Mouse (Mus musculus) midbrain, embryonic 11.5 days (tissue): ENCODE data around the gene Slc8b1. TPM values are rescaled to one million over a fixed set of nuclear protein-coding genes. Genes with fewer than 3 reads are reported as not detected.

Source experiments
- ATAC-seq: fragments of 200-750 bp; cut with Nextera tagmentation; 2 replicates; pipeline ENCODE4 v1.8.0; 2017; ENCODE audit warnings: moderate TSS enrichment, moderate library complexity; ENCODE audit not compliant: low FRiP score
- DNase-seq: peaks from one replicate; pipeline ENCODE4 v3.0.0; 2015; ENCODE audit warnings: low spot score; ENCODE audit errors: missing footprints
- H3K27ac ChIP-seq: fragments of 300-500 bp; sonication (generic); 2 replicates; pipeline ENCODE4 v1.5.1; 2014; ENCODE audit warnings: low read depth, low read length
- H3K27me3 ChIP-seq: fragments of 300-500 bp; sonication (generic); 2 replicates; pipeline ENCODE4 v1.6.1; 2014; ENCODE audit warnings: mild to moderate bottlenecking, low read length, moderate library complexity, mixed read lengths; ENCODE audit not compliant: control insufficient read depth, insufficient read depth
- H3K36me3 ChIP-seq: fragments of 300-500 bp; sonication (generic); 2 replicates; pipeline ENCODE4 v1.6.1; 2014; ENCODE audit warnings: mild to moderate bottlenecking, low read length, moderate library complexity, mixed read lengths; ENCODE audit not compliant: control insufficient read depth, insufficient read depth
- H3K4me1 ChIP-seq: fragments of 300-500 bp; sonication (generic); 2 replicates; pipeline ENCODE4 v1.6.1; 2014; ENCODE audit warnings: low read length; ENCODE audit not compliant: control insufficient read depth, insufficient read depth
- H3K4me2 ChIP-seq: fragments of 300-500 bp; sonication (generic); 2 replicates; pipeline ENCODE4 v1.6.1; 2014; ENCODE audit warnings: mild to moderate bottlenecking, moderate library complexity
- H3K4me3 ChIP-seq: fragments of 300-500 bp; sonication (generic); 2 replicates; pipeline ENCODE4 v1.5.1; 2014; ENCODE audit warnings: low read depth, low read length
- H3K9ac ChIP-seq: fragments of 300-500 bp; sonication (generic); 2 replicates; pipeline ENCODE4 v1.6.1; 2014; ENCODE audit warnings: low read length
- H3K9me3 ChIP-seq: fragments of 300-500 bp; sonication (generic); 2 replicates; pipeline ENCODE4 v1.6.1; 2016; ENCODE audit warnings: low read length; ENCODE audit not compliant: control insufficient read depth
- WGBS: fragments of 180-500 bp; shearing (Covaris S2); extraction: QIAGEN DNeasy Blood & Tissue Kit; methylation state at CpG from one replicate; pipeline ENCODE4 v1.1.7; 2014; 5-methylcytosine and 5-hydroxymethylcytosine counted together
- polyA plus RNA-seq: library from polyadenylated mRNA; unstranded; fragments of >200 nt; fragmentation: Nextera tagmentation; extraction: Ambion mirVana; gene quantifications from 2 replicates; pipeline ENCODE4 v1.2.1, GENCODE M21; 2014

Slc8b1 gene
- polyA plus RNA-seq, 1 experiment from 2014 or later: 1.3 TPM

DNA sequence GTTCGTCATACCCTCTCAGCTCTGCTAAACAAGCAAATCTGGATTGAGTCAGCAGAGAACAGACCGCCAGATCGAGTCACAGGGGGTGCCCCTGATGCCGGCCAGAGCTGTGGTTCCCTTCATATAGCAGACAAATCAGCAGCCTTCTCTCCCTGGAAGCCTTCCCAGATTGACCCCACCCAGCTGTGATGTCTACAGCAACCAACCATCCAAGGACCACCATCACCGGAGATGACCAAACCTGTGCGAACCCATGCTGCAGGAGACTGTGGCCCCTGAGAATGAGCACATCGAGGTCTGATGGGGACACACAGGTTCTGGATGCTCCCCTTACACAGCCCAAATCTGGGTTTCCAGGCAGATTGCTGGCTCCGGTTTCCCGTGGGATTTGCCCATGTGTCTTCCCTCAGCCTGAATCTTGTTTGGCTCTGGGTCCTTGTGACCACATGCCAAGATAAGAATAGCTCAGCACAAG, 8.8 kb upstream of the Slc8b1 start:
- no peaks in the 10 kb centered on the region; the same call in 1 of the 2 replicates for H3K36me3 ChIP-seq
- H3K9me3 ChIP-seq: no peaks in the 10 kb centered on the region
- peak overlapping the region; percentile 94 for H3K4me2 ChIP-seq
- peaks cover 11% of the 10 kb centered on the region for H3K4me1 ChIP-seq
- peak overlapping the region; percentile 85; the same call in 1 of the 2 replicates for H3K4me3 ChIP-seq
- no peaks in the 10 kb centered on the region for H3K27me3 ChIP-seq
- no peak overlapping the region for H3K27ac ChIP-seq
- H3K9ac ChIP-seq: peak overlapping the region; percentile 90
- ATAC-seq (no peak), DNase-seq (no peak)
- WGBS: 63% methylated on average over 9 of the region's 9 CpGs

DNA sequence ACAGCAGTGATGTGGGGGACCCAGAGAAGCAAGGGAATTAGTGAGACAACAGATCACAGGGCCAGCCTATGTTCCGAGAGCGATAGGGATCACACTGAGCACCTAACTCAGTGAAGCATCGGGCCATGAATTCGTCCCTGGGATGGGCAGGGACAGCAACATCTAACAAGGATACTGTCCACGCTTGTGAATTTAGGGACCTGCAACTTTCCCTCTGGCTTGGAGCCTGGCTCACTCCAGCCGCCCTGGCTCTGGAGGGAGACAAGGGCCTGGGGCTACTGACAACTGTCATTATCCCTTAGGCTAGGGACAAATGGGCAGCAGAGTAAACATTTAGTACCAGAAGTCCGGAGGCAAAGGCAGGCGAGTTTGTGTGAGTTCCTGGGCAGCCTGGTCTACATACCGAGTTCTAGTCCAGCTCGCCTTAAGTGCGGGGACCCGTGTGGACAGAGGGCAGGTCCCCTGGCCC, 8.3 kb upstream of the Slc8b1 start:
- no peak for ATAC-seq
- H3K27ac ChIP-seq: no peak overlapping the region
- peaks cover 11% of the 10 kb centered on the region for H3K4me1 ChIP-seq

DNA sequence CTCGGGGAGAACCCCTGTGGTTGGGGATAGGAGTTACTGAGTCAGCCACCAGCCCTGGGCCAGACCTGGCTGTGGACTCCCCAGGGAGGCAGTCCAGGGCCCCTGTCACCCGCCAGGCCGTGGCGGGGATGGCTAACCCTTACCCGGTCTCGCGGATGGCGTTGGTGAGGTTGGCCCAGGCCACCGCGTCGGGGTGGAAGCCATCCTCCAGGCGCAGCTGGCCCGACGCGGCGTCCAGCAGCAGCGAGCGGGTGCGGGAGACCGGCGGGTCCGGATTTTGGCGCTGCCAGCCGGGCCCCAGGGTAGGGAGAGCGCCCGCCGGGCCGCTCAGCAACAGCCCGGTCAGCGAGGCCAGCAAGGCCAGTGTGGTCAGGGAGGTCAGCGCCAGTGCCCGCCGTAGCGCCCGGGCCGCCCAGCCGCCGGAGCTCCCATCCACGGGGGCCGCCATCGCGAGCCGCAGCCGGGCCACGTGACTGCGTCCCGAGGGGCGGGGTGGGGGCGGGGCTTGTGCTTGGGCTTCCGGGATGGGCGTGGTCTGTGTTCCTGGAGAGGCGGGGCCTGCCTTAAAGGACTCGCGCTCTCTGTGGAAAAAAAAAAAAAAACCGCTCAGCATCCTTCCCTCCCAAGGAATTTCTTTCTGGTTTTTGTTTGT, 7.7 kb upstream of the Slc8b1 start, which contains the start of gene Plbd2:
Gene Plbd2 (minus strand): TSS at position 482 of the 652 bp plus-strand sequence.
- H3K27me3 ChIP-seq: no peaks in the 10 kb centered on the region
- peak within 1 kb of the TSS; percentile 85 for H3K4me3 ChIP-seq
- WGBS: under 1% methylated on average over 53 of the region's 55 CpGs
- peak; percentile 100 for DNase-seq
- ATAC-seq: peak; percentile 81
- H3K9me3 ChIP-seq: no peaks in the 10 kb centered on the region
- H3K27ac ChIP-seq: no peak within 1 kb of the TSS
- H3K4me1 ChIP-seq: peaks cover 11% of the 10 kb centered on the region
- peak within 1 kb of the TSS; percentile 94 for H3K4me2 ChIP-seq
- peak within 1 kb of the TSS; percentile 90 for H3K9ac ChIP-seq
- no peaks in the 10 kb centered on the region; the same call in 1 of the 2 replicates for H3K36me3 ChIP-seq

More for the DNA sequence above, 8.3 kb upstream of the Slc8b1 start:
- Histone ChIP-seq H3K9ac (peak overlapping the region; percentile 90), H3K9me3 (no peaks in the 10 kb centered on the region), H3K27me3 (no peaks in the 10 kb centered on the region), H3K36me3 (no peaks in the 10 kb centered on the region; the same call in 1 of the 2 replicates), H3K4me3 (peak overlapping the region; percentile 85), H3K4me2 (peak overlapping the region; percentile 94)
- 6% methylated on average over 12 of the region's 12 CpGs for WGBS
- peak; percentile 86 for DNase-seq

DNA sequence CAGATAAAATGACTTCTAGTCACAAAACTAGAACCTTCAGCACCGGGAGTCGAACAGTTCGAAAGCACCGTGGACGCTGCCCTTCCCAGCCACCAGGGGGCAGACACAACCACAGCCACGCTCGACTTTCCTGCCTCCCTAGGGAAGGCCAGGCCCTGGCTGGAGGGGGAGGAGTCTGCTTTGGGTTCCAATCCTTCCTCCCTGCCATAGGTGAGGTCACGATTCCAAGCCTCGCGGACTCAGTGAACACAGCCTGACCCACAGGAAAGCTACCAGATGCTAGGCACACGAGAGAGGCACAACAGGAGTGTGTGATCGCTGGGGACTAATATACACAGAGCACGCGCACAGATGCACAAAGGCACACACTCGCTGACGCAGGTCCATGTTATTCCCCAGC, 5.6 kb upstream of the Slc8b1 start:
- H3K27me3 ChIP-seq: no peaks in the 10 kb centered on the region
- H3K4me2 ChIP-seq: no peak overlapping the region

DNA sequence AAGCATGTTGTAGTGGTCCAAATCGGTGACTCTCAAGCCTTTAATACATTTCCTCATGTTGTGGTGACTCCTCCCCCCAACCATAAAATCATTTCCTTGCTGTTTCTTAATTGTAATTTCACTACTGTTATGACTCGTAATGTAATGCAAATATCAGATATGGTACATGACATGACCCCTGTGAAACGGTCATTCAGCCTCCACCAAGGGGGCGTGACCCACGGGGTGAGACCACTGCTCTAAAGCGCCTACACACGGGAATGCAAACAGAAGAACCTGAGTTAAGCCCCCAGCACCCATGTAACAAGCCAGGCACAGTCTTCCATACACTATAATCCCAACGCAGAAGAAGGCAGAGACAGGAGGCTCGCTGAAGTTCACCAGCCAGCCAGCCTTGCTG, 5.2 kb upstream of the Slc8b1 start:
- Histone ChIP-seq H3K4me1 (peaks cover 14% of the 10 kb centered on the region), H3K4me2 (no peak overlapping the region), H3K4me3 (no peak overlapping the region), H3K9ac (no peak overlapping the region), H3K27me3 (no peaks in the 10 kb centered on the region), H3K9me3 (no peaks in the 10 kb centered on the region), H3K36me3 (no peaks in the 10 kb centered on the region), H3K27ac (no peak overlapping the region)
- 67% methylated on average over 9 of the region's 9 CpGs for WGBS
- DNase-seq (no peak), ATAC-seq (no peak)

More for the DNA sequence above, 5.6 kb upstream of the Slc8b1 start:
- H3K9ac ChIP-seq: no peak overlapping the region
- peaks cover 14% of the 10 kb centered on the region for H3K4me1 ChIP-seq
- 24% methylated on average over 16 of the region's 16 CpGs for WGBS
- DNase-seq (peak; percentile 95), ATAC-seq (no peak)
- no peak overlapping the region for H3K27ac ChIP-seq
- H3K4me3 ChIP-seq: no peak overlapping the region
- H3K36me3 ChIP-seq: no peaks in the 10 kb centered on the region
- H3K9me3 ChIP-seq: no peaks in the 10 kb centered on the region

DNA sequence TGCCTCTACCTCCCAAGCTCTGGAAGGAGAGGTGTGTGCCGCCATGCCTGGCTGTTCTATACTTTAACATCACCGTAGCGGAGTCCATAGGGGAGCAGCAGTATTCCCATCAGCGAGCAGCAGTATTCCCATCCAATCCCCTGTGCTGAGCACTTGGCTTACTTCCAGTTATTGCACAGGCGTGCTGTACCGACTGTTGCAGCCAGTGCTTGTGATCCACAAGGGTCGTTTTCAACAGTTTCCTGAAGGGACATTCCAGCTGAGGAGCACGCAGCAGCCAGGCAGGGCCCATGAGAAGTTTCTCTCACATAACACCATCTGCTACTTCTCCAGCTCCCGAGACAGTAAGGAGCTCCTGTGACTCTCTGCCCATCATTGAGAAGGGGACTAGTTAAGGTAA, 4.5 kb upstream of the Slc8b1 start:
- 80% methylated on average over 9 of the region's 9 CpGs for WGBS
- peaks cover 14% of the 10 kb centered on the region for H3K4me1 ChIP-seq
- no peak for ATAC-seq

DNA sequence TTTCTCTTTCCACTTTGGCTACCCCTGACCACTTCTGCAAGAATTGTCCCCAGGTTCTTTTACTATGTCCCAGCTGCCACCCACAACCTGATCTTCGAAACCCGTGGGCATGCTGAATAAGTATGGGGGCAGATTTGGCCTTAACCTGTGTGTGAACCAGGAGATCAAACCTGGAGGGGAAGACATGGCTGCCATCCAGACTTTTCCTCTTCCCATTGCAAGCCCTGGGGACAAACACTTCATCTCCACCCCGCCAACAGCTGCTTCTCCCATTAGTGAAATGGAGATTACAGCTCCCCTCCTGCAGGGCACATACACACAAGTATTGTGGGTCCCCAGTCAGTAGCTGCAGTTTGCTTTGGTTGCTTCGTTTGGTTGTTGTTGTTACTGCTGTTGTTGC, 3.7 kb upstream of the Slc8b1 start:
- WGBS: 66% methylated on average over 4 of the region's 4 CpGs
- ATAC-seq: no peak

More for the DNA sequence above, 4.5 kb upstream of the Slc8b1 start:
- H3K9ac ChIP-seq: no peak overlapping the region
- peaks cover 2% of the 10 kb centered on the region; the same call in 1 of the 2 replicates for H3K27me3 ChIP-seq
- no peak overlapping the region for H3K4me3 ChIP-seq
- no peak overlapping the region for H3K27ac ChIP-seq
- H3K9me3 ChIP-seq: no peaks in the 10 kb centered on the region
- no peaks in the 10 kb centered on the region for H3K36me3 ChIP-seq
- no peak for DNase-seq
- no peak overlapping the region for H3K4me2 ChIP-seq

DNA sequence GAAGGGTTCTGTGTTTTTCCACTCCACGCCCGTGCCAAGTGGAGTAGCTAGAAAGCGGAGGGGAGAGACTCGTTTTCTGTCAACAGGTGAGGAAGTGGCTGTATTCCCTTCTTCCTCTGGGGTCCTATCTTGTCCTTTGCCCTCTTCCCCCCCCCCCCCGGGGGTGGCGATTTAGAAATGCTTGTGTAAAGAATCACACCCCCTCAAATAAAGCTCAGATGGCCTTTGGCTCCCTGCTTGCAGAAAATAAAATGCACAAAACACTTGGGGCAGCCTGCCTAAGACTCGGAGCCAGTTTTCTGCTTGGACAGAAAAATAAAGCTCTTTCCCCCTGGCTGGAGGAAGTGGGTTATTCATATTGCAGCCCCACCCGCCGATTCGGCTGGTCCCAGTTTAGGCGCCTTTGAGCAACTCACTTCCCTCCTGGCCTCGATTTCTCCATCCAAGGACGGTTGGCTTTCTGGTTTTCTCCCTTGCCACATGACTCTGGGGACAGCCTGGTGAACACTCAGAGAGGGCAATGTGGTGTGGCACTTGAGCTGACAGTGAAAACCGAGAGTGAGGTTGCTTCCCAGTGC, 764 bp downstream of the Slc8b1 start:
- ATAC-seq: no peak
- WGBS: 37% methylated on average over 14 of the region's 14 CpGs
- H3K4me1 ChIP-seq: peaks cover 8% of the 10 kb centered on the region

More for the DNA sequence above, 3.7 kb upstream of the Slc8b1 start:
- Histone ChIP-seq H3K4me1 (peaks cover 10% of the 10 kb centered on the region), H3K27me3 (peaks cover 10% of the 10 kb centered on the region), H3K4me2 (no peak overlapping the region), H3K36me3 (no peaks in the 10 kb centered on the region), H3K4me3 (no peak overlapping the region), H3K27ac (no peak overlapping the region), H3K9me3 (no peaks in the 10 kb centered on the region), H3K9ac (no peak overlapping the region)
- DNase-seq: no peak

More for the DNA sequence above, 764 bp downstream of the Slc8b1 start:
- peak overlapping the region; percentile 55 for H3K4me2 ChIP-seq
- no peak for DNase-seq
- peak overlapping the region; percentile 35; the same call in 1 of the 2 replicates for H3K4me3 ChIP-seq
- H3K27ac ChIP-seq: no peak overlapping the region
- no peaks in the 10 kb centered on the region for H3K36me3 ChIP-seq
- no peak overlapping the region; the same call in 1 of the 2 replicates for H3K9ac ChIP-seq
- peaks cover 10% of the 10 kb centered on the region for H3K27me3 ChIP-seq
- H3K9me3 ChIP-seq: no peaks in the 10 kb centered on the region
